Mouse (Mus musculus): Measurements from ENCODE around the gene Gm12248.
A peak's percentile ranks its signal among the peaks of the same experiment; 100 is the strongest.

The Gm12248 gene

GRCm38 (mm10) chr11:58093021-58093528 lies at the start of gene Gm12248:
TSS of gene Gm12248 (minus strand) at chr11:58093134.
- peak; percentile 51 to 67 for DNase-seq (ENCODE audit: low spot score in 2 of 2)

GRCm38 (mm10) chr11:58139466-58139865 lies 46.5 kb upstream of the Gm12248 start:
- DNase-seq (ENCODE audit: low spot score in 2 of 2): no peak

GRCm38 (mm10) chr11:58138821-58139220 lies 45.9 kb upstream of the Gm12248 start:
- DNase-seq (ENCODE audit: low spot score in 2 of 2): no peak

- no peak for DNase-seq (ENCODE audit: low spot score in 2 of 2)
These were observed 43.7 kb upstream of the Gm12248 start for GRCm38 (mm10) chr11:58136677-58137076.

- no peak for DNase-seq (ENCODE audit: low spot score in 2 of 2)
These were observed 42.4 kb upstream of the Gm12248 start for GRCm38 (mm10) chr11:58135296-58135695.

- DNase-seq (ENCODE audit: low spot score in 2 of 2): no peak
These were observed 41.9 kb upstream of the Gm12248 start for GRCm38 (mm10) chr11:58134869-58135268.

- DNase-seq (ENCODE audit: low spot score in 2 of 2): no peak
These were observed 39.1 kb upstream of the Gm12248 start for GRCm38 (mm10) chr11:58132026-58132425.

- DNase-seq (ENCODE audit: low spot score in 2 of 2): no peak
These were observed 36.4 kb upstream of the Gm12248 start for GRCm38 (mm10) chr11:58129302-58129843.

GRCm38 (mm10) chr11:58127544-58127943 lies 34.6 kb upstream of the Gm12248 start:
- DNase-seq (ENCODE audit: low spot score in 2 of 2): no peak

GRCm38 (mm10) chr11:58126397-58127160 lies 33.6 kb upstream of the Gm12248 start:
- peak in 1 of 2 experiments; percentile 40 for DNase-seq (ENCODE audit: low spot score in 2 of 2)

- DNase-seq (ENCODE audit: low spot score in 2 of 2): no peak
These were observed 32.1 kb upstream of the Gm12248 start for GRCm38 (mm10) chr11:58125021-58125420.

- DNase-seq (ENCODE audit: low spot score in 2 of 2): no peak
These were observed 30.8 kb upstream of the Gm12248 start for GRCm38 (mm10) chr11:58123711-58124110.

- DNase-seq (ENCODE audit: low spot score in 2 of 2): no peak
These were observed 28.4 kb upstream of the Gm12248 start for GRCm38 (mm10) chr11:58121351-58121750.

- no peak for DNase-seq (ENCODE audit: low spot score in 2 of 2)
These were observed 27.7 kb upstream of the Gm12248 start for GRCm38 (mm10) chr11:58120655-58121054.

- no peak for DNase-seq (ENCODE audit: low spot score in 2 of 2)
These were observed 24.2 kb upstream of the Gm12248 start for GRCm38 (mm10) chr11:58117044-58117652.

GRCm38 (mm10) chr11:58116560-58116959 lies 23.6 kb upstream of the Gm12248 start:
- no peak for DNase-seq (ENCODE audit: low spot score in 2 of 2)

GRCm38 (mm10) chr11:58107664-58108337 lies 14.9 kb upstream of the Gm12248 start:
- DNase-seq (ENCODE audit: low spot score in 2 of 2): no peak

GRCm38 (mm10) chr11:58107009-58107408 lies 14.1 kb upstream of the Gm12248 start:
- DNase-seq (ENCODE audit: low spot score in 2 of 2): no peak

- DNase-seq (ENCODE audit: low spot score in 2 of 2): no peak
These were observed 11.4 kb upstream of the Gm12248 start for GRCm38 (mm10) chr11:58104351-58104791.

GRCm38 (mm10) chr11:58103697-58104306 lies 10.9 kb upstream of the Gm12248 start, which contains the start of gene Cnot8:
TSS of gene Cnot8 (plus strand) at chr11:58104153.
- DNase-seq (ENCODE audit: low spot score in 2 of 2): peak; percentile 99

- peak in 1 of 2 experiments; percentile 28 for DNase-seq (ENCODE audit: low spot score in 2 of 2)
These were observed 10.4 kb upstream of the Gm12248 start for GRCm38 (mm10) chr11:58103344-58103653.
